Mouse (Mus musculus): ENCODE results near the gene Zfp704. TPM values are rescaled to one million over a fixed set of nuclear protein-coding genes. Genes with fewer than 3 reads are reported as not detected.
"Not testable (repeated sequence)": the region's sequence is repeated elsewhere in the genome, so short reads cannot be mapped to it uniquely, and the experiment has no call there.

Gene Zfp704
- polyA plus RNA-seq, 2 experiments from 2014 or later: 0.83 to 1.0 TPM

DNA sequence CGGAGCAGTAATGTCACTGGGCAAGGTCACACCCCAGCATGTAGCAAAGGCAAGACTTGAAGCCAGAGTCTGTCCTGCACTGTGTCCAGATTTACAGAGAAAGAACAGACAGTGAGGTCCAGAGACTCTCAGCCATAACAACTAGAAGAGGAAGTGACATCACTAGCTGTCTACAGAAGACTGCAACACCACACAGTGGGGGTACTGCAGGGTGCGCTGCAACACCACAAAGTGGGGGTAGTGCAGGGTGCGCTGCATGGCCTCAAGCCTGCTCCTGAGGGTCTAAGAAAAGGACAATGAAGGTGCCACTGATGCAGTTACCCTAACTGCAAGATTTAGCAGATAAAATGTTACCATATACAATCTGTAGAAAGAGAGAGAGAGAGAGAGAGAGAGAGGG is 11.8 kb downstream of the Zfp704 start:
- no peak for ATAC-seq

DNA sequence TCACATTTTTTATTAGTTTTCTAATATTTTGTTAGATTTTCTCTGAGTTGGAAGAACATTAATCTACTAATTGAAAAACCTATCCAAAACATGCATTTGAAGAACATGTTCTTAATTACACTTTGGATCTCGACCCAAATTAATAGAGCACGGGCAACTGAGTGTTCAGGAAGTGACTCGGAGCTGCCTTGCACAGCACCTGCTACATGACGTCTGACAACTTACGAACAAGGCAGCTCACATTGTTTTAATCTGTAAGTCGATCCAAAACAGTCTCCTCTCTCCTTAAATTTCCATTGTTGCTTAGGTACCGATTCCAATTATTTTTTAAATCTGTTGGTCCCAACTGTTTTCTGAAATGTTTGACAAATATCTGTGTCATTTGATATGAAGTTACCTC is 15.4 kb downstream of the Zfp704 start:
- ATAC-seq: no peak

DNA sequence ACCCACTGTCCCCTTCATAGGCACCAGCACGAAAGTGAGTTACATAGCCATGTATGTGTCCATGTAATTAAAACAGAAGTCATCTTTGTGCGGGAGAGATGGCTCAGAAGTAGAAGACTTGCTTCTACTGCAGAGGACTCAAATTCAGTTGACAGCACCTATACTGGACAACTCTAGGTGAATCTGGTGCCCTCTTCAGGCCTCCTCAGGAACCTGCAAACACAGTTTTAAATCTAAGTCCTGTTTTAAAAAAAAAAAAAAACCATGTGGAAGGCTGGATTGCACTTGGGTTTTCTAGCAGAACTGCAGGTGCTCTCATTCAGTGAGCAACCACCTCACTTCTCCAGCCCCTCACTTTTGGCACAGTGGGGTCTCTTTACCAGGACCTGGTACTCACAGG is 16.1 kb downstream of the Zfp704 start:
- no peak for ATAC-seq

DNA sequence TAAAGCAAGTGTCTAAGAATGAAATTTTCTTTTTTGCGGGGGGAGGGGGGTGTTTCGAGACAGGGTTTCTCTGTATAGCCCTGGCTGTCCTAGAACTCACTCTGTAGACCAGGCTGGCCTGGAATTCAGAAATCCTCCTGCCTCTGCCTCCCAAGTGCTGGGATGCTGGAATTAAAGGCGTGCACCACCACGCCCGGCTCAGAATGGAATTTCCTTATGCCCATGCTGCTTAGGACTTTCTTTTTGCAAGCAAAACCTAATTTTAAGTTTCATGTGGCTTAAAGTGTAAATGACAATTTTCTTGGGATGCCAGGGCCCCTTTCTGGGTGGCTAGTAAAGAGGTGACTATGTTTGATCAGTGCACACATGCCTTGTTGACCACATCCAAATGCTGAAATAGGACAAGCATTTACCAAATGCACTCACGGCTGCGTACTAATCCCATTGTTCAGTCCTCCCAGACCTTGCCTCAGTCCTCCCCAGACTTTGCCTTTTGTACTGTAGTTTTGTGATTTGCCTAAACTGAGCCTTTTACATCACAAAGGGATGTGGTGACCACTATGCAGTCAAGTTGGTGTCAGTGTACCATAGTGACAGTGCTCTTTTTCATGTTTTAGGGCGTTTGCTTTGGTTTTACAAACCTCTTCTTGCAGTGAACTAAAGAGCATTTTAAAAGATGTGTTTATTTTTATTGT is 18.3 kb downstream of the Zfp704 start:
- ATAC-seq: no peak

DNA sequence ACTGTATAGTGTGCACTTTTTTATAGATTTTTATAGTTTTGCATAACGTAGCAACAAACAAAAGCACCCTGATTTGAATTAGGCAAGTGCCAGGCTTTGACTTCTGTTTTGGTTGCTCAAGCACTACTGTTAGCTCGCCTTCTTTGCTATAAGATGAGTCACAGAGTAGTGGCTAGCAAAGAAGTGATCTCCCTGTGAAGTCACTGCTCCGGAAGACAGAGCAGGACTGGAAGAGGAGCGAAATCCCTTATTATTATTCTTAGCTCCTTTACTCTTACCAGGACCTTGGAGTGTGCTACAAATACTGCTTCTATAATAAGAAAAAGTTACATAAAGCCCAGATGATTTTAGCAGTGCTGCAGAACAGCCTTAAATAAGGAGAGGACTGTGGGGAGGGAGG is 21.2 kb downstream of the Zfp704 start:
- no peak for ATAC-seq

DNA sequence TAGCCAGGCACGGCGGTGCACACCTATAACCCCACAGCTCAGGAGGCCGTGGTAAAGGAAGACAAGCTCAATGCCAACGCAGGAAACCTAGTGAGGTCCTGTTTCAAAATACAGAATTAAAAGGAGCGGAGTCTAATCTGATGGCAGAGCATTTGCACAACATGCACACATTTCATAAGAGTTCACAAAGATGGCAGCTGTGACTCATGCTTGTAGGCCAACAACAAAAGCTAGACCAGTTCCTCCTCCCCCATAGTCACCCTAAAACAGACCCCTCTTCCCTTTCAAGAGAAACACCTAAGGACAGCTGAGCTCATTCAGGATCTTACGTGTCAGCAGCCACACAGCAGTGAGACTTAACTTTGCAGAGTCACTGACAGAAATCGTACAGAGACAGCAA is 22.6 kb downstream of the Zfp704 start:
- ATAC-seq: no peak

DNA sequence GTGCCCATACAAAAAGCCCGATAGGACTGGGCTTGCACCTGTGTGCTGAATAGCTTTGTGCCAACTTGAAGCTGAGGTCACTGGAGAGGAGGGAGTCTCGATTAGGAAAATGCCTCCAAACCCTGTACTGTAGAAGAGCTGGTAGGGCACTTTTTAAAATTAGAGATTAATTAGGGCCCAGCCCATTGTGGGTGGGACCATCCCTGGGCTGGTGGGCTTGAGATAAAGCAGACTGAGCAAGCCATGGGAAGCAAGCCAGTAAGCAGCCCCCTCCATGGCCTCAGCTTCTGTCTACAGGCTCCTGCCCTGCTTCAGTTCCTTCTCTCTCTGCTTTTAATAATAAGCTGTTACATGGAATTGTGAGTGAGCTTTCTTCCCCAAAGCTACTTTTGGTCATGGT is 26.4 kb downstream of the Zfp704 start:
- no peak for ATAC-seq

DNA sequence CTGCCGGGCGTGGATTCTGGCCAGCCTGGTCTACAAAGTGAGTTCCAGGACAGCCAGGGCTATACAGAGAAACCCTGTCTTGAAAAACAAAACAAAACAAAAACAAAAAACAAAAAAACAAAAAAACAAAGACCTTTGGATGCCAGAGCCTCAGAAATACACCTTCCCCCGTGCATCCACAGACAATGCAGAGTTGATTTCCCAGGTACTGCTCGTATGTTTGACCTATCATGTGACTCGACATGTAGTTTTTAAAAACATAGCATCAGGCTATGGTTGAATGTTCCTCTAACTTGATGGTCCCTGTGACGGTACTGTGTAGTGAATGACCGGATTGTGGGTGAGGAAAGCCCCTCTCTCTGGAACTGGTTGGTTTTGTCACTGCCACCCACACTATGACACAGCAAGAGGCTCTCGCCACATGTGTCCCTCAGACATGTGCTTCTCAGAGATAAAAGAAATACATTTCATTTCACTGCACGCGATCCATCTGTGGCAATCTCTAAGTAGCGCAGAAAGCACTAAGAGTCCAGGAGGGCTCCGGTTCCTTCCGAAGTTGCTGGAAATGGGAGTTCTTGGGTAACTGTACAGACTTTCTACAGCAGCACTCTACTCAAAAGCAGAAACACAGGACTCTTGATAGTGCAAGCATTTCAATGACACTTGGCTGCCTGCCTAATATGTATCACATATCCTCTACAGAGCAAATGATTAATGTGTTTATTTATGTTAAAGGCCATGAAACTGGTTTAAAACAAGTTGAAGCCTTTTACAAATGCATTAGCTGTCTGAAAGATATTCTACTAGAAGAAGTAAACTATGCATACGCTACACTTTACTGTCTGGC is 28.7 kb downstream of the Zfp704 start:
- ATAC-seq: no peak

DNA sequence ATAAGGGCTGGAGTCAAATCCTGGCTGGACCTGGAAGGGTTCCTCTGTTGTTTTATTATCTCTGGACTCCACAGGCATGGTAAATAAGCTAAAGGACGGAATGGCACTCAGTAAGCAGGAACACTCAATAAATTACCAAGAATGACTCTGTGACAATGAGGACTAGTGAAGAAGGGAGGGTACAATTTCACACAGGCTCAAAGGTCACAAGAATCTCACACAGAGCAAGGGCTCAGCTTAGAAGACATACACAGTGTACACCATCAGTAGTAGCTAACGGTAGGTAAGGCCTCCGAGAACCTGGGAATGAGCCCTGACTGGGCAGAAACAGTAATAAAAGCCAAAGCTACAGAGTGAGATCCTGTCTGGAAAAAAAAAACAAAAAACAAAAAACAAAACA is 29.8 kb downstream of the Zfp704 start:
- no peak for ATAC-seq

DNA sequence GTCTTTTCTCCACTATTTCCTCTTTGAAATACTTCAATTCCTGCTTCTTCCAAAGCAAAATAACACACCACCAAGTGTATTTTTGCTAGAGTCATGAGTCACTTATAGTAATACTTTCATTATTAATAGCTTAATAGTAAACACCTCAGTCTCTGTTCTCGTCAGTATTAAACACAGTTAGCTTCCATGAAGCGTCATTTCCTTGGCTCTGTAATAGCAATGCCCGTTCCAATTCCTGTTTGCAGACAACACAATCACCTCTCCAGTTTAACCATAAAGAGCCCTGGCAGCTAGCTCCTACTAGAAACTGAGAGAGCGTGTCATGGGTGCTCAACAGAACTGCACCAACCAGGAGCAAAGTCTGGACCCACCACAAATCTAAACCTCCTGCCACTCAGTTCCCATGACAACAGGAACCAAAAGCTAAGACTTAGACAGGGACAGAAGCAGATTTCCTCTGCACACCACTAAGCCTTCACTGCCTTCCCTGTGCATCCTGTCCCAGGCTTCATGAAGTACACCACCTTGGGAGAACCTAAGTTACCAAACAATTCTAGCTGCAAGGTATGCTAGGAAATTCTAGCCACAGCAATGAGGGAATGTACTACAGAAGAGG is 30.7 kb downstream of the Zfp704 start:
- no peak for ATAC-seq

DNA sequence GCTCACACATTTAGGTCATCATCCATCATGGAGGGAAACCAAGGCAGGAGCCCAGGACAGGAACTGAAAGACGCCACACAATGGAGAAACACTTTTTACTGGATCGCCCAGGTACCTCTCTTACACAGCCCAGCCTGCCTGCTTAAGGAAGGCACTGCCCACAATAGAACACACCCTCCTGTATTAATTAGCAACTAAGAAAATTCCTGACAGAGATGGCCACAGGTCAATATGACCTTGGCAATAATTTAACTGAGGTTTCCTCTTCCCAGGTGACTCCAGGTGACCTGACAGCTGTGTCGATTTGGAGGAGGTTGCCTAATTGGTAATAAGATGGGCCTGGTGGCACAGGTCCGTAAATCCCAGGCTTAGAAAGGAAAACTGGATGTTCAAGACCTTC is 33.0 kb downstream of the Zfp704 start:
- no peak for ATAC-seq

DNA sequence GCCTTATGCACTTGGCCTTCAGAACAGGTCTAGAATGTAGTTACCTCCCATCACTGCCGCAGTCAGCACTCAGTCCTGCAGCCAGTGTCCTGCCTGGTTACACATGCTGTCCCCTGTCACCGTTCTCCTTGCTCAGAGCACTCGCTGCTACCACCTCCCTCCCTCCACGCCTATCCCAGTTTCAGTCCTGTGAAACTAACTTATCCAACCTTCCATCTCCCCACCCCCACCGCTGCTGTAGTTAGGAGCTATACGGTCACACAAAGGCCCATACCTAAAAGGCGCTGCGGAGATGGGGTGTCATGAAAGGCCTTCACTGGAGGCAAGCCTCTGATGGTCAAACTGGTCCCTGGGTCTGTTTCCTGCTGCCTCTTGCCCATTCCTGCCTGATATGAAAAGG is 35.6 kb downstream of the Zfp704 start:
- ATAC-seq: no peak

DNA sequence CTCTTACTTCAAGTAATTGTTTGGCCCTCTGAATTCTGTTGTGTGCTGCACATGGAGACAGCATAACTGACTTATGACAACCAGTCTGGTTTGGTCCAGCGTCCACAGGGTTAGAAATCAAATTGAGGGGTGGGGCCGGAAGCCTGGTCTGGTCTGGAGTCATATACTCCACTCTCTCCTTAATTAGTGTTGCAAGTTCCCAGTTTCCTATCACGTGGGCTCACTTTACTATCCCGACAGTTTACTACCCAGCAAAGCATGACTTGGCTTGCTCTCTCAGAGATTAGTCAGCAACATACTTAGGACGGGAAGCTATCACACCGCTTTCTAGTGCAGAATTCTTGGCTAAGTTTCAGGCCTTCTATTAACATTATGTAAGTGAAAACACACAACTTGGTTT is 36.3 kb downstream of the Zfp704 start:
- ATAC-seq: no peak

DNA sequence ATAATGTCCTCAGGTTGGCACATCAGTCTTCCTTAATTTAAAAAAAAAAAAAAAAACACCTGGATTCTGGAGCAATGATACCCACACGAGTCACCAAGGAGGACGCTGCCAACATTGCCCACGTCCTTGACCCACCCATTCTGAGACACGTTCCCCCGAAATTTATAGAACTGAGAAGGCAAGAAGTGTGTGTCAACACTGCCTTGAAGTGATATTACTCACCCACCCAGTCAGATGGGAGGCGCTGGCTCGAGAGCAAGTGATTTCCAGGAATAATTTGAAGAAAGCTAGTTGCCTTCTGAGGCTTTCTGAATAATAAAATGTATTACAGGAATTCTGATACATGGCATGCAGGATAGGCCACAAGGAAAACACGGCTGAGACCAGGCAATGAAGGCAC is 37.6 kb downstream of the Zfp704 start:
- ATAC-seq: no peak

DNA sequence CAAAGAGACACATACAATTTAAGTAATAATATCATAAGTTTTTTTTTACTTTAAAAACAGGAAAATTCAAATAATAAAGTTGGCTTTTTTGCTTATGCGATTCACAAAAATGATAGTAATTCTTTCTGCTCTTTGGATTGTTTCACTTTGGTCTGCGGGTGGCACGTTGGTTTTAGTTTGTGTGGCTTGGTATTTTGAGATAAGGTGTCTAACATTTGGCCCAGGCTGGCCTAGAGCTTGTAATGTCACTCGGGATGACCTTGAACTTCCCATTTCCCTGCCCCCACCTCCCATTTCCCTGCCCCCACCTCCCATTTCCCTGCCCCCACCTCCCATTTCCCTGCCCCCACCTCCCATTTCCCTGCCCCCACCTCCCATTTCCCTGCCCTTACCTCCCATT is 39.1 kb downstream of the Zfp704 start:
- no peak for ATAC-seq

DNA sequence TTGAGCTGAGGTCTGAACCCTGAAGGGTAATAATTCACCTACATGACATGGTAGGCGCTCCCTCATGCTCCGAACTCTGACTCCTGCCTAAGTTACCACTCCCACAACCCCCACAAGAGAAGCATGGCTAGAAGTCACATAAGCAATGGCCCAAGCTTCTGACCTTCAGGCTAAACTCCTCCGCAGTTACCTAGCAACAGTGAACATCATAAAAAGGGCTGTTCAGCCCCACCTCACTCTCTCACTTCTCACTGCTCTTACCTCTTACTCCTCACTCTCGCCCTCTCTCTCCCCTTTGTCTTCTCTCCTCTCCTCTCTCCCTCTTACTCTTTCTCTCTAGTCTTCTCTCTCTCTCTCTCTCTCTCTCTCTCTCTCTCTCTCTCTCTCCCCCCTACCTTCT is 40.2 kb downstream of the Zfp704 start:
- not testable (repeated sequence) for ATAC-seq

DNA sequence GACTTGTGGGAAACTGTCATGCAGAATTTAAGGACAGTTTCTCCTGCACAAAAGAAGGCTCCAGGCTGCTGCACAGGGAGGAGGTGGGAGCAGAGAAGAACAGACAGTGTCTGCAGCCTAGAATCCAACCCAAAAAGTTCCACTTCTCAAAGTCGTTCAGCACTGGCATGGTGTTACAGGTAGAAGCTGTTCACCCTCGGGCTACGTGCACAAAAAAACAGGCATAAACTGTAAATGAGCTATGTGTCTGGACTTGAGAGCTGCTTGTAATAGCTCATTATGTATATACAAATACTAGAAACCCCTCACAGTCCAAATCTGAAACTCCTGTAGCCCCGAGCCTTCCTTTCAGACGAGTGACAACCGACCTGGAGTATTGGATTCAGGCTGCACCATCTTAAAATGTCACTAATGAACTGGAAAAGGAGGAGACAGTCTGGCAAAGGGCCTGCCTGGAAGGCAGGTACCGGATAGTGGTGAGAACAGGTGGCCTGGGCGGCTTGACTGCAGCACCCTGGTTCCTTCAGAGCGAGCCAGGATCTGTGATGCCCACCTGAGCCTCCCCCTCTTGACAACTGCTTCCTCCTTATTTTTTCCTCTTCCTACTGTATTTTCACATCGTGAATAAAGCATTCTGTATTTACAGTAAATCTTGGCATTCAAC is 41.2 kb downstream of the Zfp704 start:
- no peak for ATAC-seq

DNA sequence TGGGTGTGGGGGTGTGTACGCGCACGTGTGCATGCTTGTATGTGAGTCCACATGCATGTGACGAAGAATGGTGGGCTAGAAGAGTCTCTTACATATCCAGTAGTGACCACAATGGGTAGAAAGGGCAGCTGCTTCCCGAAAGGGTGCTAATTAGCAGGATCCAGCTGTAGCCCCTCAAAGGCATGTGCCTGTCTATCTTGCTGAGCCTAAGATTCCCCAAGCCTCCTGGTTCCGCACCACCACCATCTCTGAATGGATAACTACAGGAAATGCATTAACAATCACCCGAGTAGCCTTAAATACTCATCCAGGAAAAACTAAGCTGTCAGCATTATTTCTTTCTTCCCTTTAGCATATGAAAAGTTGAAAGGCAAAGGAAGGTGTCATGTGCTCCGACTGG is 41.9 kb downstream of the Zfp704 start:
- no peak for ATAC-seq

DNA sequence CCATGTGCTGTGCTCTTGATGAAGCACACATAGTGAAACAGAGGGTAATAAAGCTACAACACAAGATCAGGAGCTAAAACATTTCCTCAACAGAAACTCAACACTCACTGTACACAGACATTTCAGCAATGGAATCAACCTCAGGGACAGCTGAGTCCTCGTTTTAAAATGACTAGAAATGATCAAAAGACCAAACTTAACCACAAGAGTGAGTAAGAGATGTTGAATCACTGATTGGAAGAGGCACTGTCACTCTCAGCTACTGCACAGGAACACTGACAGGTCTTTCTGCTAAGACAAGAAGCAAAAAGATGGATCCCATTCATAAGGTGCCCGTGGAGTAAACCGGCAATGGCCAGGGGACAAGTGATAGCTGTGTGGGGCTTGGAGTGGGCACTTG is 43.1 kb downstream of the Zfp704 start:
- ATAC-seq: no peak

DNA sequence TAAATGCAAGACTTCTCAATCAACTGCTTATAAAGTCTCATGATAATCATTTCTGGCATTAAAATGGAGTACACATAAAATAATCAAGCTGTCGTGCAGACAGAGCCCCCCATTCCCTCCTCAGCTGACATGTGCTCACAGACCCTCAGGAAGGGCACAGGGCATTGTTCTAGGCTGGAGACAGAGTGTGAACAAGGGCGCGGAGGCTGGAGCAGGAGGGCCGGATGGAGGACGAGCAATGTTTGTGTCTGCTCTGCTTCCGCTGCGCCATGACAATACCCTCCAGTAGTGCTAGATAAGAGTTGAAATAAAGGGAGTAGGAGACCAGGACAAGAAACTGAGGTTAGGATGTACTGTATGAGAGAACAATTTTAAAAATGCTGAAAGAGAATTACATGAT is 46.3 kb downstream of the Zfp704 start:
- no peak for ATAC-seq

DNA sequence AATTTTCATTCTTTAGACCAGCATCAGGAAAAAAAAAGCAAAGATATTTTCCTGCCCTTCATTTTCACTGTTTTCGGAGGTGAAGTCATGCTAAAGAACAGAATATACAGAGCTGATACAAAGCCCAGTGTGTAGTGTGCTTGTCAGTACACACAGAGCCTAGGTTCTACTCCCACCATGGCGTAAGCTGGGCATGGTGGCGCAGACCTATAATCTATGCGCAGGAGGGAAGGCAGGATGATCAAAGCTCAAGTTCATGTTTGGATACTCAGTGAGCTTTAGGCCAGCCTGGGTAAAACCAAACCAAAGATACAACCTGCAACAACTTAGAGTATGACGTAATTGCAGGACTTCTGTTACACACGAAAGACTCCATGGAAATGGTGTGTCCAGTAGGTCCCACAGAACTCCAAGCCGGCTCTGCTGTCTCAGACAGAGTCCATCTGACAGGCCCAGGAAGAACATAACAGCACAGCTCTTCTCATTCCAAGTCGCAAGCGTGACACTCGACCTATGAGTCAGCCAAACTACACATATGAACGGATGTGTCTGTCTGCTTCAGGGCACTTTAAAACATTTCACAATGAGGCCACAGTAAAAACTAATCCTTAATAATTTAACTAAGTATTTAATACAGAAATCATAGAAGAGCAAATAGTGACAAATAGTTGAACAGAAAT is 47.1 kb downstream of the Zfp704 start:
- no peak for ATAC-seq

DNA sequence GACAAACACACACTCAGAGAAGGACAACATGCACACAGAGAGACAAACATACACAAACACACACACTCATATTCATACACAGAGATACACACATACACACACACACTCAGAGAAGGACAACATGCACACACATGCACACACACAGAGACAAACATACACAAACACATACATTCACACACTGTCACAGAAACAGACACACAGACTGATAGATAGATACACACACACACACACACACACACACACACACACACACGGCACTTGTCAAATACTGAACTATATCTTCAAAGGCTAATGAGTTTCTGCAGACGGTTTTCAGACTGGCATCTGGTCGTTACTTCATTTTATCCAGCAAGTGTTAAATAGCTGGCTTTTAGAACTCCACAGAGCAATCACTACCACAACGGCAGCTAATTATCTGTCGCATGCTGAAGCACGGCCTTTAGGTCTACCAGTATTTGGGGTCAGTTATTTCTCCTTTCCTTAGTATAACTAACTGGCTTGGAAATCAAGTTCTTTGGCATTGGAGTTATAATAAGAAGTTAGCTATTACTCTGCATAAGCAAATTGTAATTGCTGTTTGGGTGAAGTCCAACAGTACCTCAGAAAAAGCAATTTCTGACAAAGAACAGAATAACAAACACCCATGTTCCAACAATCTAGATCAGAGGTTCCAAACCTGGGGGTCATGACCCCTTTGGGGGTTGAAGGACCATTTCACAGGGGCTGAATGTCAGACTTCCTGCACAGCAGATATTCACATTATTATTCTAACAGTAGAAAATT is 51.9 kb downstream of the Zfp704 start:
- no peak for ATAC-seq

Data from activated CD4-positive, CD25-positive, alpha-beta regulatory T cell, adult 4 months (primary cell).